Mouse (Mus musculus) cerebellum, adult 9-11 months (tissue): ENCODE measurements around the gene Axl.
"Not testable (repeated sequence)": the region's sequence is repeated elsewhere in the genome, so short reads cannot be mapped to it uniquely, and the experiment has no call there.

ENCODE experiments used
- DNase-seq: peaks from one replicate; pipeline ENCODE4 v3.0.0; 2022

Gene Axl

GRCm38 (mm10) chr7:25792966-25793365 lies 4.5 kb upstream of the Axl start:
- DNase-seq: not testable (repeated sequence)

- DNase-seq: no peak
These were observed 2.1 kb upstream of the Axl start for GRCm38 (mm10) chr7:25790615-25791014.

- DNase-seq: no peak
These were observed 580 bp upstream of the Axl start for GRCm38 (mm10) chr7:25789129-25789440.

DNA sequence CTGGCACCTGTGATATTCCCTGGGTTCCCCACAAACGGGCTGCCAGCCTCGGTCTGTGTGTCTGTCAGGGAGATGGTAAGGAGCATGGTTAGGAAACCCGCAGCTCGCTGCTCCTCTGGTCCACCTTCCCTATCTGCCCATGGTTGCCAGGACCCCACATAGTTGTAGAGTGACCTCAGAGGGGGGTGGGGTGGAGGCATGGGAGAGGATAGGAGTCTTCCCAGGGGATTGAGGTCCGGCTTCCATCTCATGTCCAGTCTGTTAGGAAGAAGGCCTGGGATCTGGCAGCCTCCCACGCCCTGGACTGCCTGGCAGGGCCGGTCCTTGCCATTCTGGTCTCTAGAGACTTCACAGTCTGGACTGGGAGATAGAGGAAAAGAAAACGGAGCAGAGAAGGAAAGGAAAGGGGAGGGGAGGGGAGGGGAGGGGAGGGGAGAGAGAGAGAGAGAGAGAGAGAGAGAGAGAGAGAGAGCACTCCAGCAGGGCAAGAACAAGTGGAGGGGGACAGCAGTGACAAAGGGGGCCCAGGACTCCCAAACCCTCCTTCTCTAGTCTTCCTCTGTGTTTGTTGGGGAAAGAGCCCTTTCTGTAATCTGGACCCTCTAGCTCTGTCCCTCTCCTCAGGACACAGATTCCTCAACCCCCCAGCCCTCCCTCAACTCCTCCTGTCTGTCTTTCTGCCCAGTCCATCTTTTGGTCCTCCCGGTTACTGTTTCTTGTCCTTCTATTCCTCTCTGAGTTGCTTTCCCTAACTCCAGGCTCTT lies 867 bp downstream of the Axl start:
- DNase-seq: no peak

DNA sequence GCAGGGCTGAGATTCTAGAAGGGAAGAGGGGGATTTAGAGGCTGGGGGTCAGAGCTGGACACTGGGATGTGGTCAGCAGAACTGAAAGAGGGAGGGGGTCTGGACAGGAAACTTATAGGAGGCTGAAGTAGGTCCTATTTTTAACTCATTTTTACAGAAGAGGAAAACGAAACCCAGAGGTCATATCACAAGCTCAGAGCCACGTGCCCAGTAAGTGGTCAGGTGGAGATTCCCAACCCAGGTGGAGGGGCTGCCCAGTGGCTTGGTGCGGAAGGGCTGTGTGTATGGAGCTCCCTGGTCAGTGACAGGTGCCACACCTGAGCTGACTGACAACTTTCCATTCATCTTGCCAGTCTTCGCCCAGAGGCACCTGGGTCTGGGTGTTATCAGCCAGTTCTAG lies 1.5 kb downstream of the Axl start:
- no peak for DNase-seq

GRCm38 (mm10) chr7:25785752-25786151 lies 2.8 kb downstream of the Axl start:
- no peak for DNase-seq

- no peak for DNase-seq
These were observed 3.7 kb downstream of the Axl start for GRCm38 (mm10) chr7:25784808-25785207.

DNA sequence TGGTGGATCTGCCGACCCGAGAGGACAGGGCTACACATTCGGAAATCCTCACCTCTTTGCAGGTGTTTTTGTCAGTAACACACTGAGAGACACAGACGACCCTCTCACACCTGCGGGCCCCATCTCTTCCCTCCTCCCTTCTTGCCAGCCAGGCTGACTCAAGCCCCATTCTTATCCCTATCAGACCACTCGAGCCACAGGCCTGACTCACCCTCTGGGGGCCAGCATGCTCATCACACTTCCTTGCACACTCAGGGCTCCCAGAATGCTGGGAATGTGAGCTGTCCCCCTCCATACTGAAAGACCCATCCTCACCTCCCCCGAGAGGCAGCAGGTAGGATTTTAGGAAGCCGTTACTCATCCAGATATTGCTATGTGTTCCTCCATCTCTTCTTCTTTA lies 4.8 kb downstream of the Axl start:
- DNase-seq: no peak

DNA sequence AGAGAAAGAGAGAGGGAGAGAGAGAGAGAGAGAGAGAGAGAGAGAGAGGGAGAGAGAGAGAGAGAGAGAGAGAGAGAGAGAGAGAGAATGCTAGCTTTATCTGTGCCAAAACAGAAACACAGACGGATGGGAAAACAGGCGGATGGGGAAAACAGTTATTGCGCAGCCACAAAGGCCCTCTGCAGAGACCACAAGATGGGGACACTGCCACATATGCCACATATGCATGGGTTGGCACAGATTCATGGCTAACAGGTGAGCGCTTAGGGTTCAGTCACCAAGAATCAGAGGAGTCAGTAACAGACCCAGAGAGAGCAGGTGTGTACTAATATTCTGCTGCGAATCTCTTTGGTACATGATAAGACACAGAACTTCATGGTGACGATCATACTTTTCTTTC lies 5.8 kb downstream of the Axl start:
- no peak for DNase-seq

- DNase-seq: no peak
These were observed 6.4 kb downstream of the Axl start for GRCm38 (mm10) chr7:25781937-25782610.

GRCm38 (mm10) chr7:25781321-25781936 lies 7.1 kb downstream of the Axl start:
- DNase-seq: no peak

DNA sequence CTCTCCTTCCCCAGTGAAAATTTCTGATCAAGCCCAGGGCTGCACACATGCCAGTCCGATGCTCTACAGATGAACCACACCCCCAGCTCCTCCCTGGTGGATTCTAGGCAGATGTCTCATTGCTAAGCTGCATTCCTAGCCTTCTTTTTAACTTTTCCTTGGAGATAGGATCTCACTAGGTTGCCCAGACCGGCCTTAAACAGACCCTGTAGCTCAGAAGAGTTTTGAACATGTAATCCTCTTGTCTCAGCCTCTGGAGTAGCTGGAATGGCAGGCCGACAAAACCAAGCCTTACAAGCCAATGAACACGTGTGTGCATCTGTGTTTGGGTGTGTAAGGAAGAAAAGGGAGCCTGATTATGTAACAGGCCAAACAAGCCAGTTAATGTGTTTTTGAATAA lies 7.8 kb downstream of the Axl start:
- no peak for DNase-seq

DNA sequence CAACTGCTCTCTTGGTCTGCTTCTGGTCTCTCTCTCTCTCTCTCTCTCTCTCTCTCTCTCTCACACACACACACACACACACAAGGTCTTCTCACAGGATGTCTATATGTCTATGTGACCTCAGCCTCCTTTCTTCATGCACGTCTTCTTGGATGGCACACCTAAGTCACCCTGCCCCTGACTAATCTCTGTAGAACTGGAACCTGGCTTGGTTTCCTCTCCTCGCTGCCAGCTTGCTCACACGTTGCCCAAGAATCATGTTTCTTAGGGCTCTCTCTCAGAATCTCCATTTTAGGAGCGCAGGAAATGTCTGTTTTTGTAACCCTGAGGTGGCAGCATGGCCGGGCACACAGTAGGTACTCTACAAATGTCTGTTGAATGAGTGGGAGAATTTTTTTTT lies 8.5 kb downstream of the Axl start:
- DNase-seq: no peak

DNA sequence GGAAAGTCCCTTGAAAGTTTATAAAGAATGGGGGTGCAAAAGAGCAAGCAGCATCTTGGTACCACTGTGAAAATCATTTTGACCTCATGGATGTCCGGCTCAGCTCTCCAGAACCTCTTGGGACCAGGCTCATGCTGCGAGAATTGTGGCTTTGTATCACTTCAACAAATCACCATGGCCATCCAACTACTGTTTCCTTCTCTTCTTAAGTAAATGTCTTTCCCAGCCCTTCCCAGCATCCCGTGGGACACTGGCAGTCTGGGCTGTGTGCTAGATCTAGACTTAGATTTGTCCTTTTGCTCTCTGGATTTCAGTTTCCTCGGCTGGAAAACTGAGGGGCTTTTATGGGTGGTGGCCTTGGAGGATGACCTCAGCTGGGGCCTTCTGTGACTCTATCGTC lies 20.3 kb downstream of the Axl start:
- DNase-seq: no peak

DNA sequence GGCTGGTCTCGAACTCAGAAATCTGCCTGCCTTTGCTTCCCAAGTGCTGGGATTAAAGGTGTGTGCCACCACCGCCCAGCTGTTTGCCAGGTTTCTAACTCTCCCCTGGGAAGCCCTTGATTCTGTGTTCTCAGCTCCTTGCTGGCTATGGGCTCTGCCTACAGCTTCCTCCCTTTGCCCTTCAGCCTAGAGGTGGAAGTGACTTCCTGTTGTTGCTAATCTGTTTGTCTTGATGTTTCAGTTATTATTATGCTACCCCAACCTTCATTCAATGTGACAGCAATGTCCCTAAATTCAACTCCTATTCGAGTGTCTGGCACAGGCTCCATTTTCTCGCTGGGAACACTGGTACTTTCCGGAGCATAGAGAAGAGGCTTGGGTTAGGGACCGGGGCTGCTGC lies 22.4 kb downstream of the Axl start:
- no peak for DNase-seq

GRCm38 (mm10) chr7:25764221-25764620 lies 24.3 kb downstream of the Axl start:
- no peak for DNase-seq

DNA sequence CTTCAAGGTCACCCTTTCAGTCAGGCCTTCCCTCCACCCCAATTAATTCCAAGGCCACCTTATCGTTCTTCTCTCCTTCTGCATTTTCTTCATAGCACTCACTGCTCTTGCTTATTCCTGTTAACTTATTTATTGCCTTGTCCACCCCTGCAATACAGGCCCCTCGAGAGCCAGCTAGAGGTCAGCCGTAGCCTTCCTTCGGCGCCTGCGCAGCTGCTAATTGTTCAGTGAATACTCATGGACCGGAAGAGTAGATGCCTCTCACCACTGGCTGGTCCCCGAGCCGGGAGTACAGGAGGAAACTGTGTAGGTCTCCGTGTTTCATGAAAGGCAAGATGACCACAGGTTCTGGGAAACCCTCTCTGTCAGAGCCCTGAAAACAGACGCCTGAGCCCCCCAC lies 24.8 kb downstream of the Axl start:
- DNase-seq: no peak

DNA sequence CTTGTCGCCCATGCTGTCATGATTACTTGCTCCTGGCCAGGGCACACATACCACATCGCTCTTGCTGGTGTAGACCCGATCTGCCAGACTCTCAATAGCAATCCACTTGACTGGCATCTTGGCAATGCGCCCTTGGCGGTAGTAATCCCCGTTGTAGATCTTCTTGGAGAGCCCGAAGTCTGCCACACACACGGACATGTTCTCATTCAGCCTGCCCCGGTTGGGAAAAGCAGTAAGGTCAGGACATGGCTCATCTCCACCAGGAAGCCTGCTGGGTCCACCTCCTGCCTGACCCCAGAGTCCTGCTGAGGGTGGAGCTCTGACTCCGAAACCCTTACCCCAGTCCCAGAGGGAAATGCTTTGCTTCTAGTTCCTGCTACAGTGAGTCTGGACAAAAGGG lies 27.2 kb downstream of the Axl start:
- DNase-seq: peak; percentile 21

DNA sequence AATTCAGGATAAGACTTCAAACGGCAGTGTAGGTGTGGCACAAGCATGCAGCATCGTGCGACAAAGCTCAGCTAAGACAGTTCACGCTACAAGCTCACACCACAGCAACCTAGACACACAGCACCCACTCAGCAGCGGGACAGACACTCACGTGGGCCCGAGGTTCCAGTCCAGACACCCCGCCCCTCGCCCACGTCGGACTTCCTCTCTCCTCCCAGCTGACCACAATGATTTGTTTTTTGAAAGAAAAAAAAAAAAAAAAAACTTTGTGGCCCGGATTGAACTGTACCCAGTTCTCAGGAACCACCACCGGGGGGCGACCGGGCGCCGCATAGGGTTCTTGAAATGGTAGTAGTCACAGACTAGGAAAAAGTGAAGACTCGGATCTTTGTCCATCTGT lies 32.5 kb downstream of the Axl start:
- DNase-seq: peak; percentile 87

DNA sequence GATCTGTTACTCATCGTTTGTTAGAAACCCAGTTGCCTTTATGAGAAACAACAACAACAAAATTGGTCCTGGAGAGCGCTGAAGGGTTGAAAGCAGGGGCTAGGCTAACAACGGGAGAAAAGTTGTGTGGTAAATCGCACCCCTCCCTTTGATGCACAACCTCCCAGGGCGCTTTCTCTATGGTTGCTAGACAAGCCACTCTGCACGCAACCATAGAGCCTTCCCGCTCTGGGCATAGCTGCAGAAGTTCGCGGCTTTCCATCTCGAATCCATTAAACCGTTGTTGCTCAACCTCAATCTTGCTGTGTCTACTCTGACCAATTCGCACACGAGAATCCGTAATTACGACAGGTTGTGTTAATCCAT lies 33.1 kb downstream of the Axl start:
- no peak for DNase-seq

GRCm38 (mm10) chr7:25754738-25755467 lies 33.6 kb downstream of the Axl start, which contains the start of gene Hnrnpul1:
Gene Hnrnpul1 (minus strand): TSS chr7:25754757.
- DNase-seq: peak; percentile 100

DNA sequence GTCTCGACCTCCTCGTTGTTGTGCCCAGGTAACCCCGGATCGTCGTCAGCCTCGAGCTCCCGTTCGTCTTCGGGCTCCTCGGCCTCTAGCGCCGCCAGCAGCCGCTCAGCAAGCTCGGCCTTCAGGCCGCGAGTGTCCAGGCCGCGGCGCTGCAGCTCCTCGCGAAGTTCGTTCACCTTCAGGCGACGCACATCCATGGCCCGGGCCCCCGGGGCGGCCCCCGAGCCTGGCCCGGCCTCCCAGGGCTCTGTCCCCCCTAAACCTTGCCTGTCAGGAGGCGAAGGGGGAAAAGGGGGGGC lies 34.1 kb downstream of the Axl start:
- no peak for DNase-seq

- DNase-seq: peak; percentile 57
These were observed 34.7 kb downstream of the Axl start for GRCm38 (mm10) chr7:25753643-25754438.
